Mouse (Mus musculus) gastrocnemius, adult 8-10 months (tissue): Measurements from ENCODE around the gene Sgsm3. TPM values are rescaled to one million over a fixed set of nuclear protein-coding genes. Genes with fewer than 3 reads are reported as not detected.
A peak's percentile ranks its signal among the peaks of the same experiment; 100 is the strongest.
"Not testable (repeated sequence)": the region's sequence is repeated elsewhere in the genome, so short reads cannot be mapped to it uniquely, and the experiment has no call there.

Source experiments
- DNase-seq, 2 experiments: peaks; one replicate each; pipeline ENCODE4 v3.0.0; 2022; ENCODE audit warnings: low spot score in 2 of 2
- total RNA-seq, 4 experiments: library from RNA; stranded (reverse); gene quantifications; 2 replicates each; pipeline ENCODE4 v1.2.4; 2022

The Sgsm3 gene
- 10 to 100 TPM; 14.9 to 22.1 (median 20.1) TPM for total RNA-seq

GRCm38 (mm10) chr15:80977620-80978334 lies at the start of gene Sgsm3:
Gene Sgsm3, plus strand, starts transcription at chr15:80977765.
- peak; percentile 71 to 80 for DNase-seq

GRCm38 (mm10) chr15:80928811-80929355 lies 48.7 kb upstream of the Sgsm3 start:
- no peak for DNase-seq

- DNase-seq: no peak
Measured at GRCm38 (mm10) chr15:80930048-80930571, 47.5 kb upstream of the Sgsm3 start.

GRCm38 (mm10) chr15:80930676-80931320 lies 46.8 kb upstream of the Sgsm3 start:
- DNase-seq: not testable (repeated sequence)

GRCm38 (mm10) chr15:80931345-80931960 lies 46.1 kb upstream of the Sgsm3 start:
- no peak for DNase-seq

- no peak for DNase-seq
Measured at GRCm38 (mm10) chr15:80934841-80935240, 42.7 kb upstream of the Sgsm3 start.

GRCm38 (mm10) chr15:80936686-80937085 lies 40.9 kb upstream of the Sgsm3 start:
- no peak for DNase-seq

- DNase-seq: no peak
Measured at GRCm38 (mm10) chr15:80938615-80939014, 39.0 kb upstream of the Sgsm3 start.

GRCm38 (mm10) chr15:80939401-80939800 lies 38.2 kb upstream of the Sgsm3 start:
- DNase-seq: no peak

- no peak for DNase-seq
Measured at GRCm38 (mm10) chr15:80941468-80942040, 36.0 kb upstream of the Sgsm3 start.

GRCm38 (mm10) chr15:80945851-80946250 lies 31.7 kb upstream of the Sgsm3 start:
- no peak for DNase-seq

GRCm38 (mm10) chr15:80948145-80949135 lies 29.1 kb upstream of the Sgsm3 start, which contains the start of gene Adsl:
Gene Adsl, plus strand, starts transcription at chr15:80948490.
- DNase-seq: peak; percentile 80 to 86

- no peak for DNase-seq
Measured at GRCm38 (mm10) chr15:80949431-80949830, 28.1 kb upstream of the Sgsm3 start.

GRCm38 (mm10) chr15:80950055-80950454 lies 27.5 kb upstream of the Sgsm3 start:
- no peak for DNase-seq

GRCm38 (mm10) chr15:80953971-80954370 lies 23.6 kb upstream of the Sgsm3 start:
- no peak for DNase-seq

- DNase-seq: no peak
Measured at GRCm38 (mm10) chr15:80954861-80955260, 22.7 kb upstream of the Sgsm3 start.

GRCm38 (mm10) chr15:80955836-80956438 lies 21.6 kb upstream of the Sgsm3 start:
- peak; percentile 22 to 51 for DNase-seq

GRCm38 (mm10) chr15:80969371-80969770 lies 8.2 kb upstream of the Sgsm3 start:
- DNase-seq: no peak

GRCm38 (mm10) chr15:80974311-80974710 lies 3.3 kb upstream of the Sgsm3 start:
- DNase-seq: no peak

GRCm38 (mm10) chr15:80975666-80976065 lies 1.9 kb upstream of the Sgsm3 start:
- DNase-seq: no peak
